Mouse (Mus musculus): ENCODE measurements at regions not wholly inside any gene's neighbourhood (a gene's known extent, or its start where the extent isn't known, plus 50 kb on each side); places are given as distances from the start of the nearest gene placed in this dataset.

DNA sequence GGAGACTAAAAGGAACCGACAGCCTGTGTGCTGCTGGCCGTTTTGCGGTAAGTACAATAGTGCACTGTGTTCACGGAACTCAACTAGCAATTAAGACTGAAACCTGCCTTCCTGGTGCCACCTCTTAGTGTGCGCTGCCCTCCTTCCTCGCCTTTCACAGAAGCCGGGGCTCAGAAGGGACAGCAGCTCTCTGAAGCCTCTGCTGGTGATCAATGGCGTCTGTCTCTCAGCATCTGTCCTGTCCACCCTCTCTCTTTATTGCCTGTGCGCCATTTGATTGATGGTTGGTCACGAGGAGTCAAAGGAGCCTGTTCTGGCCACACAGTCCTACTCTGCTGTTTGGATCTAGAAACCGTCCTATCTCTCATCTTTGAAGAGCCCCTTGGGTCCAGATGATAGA is 214.4 kb upstream of the Srek1ip1 start:
- Histone ChIP-seq H3K36me3 (ENCODE audit: control insufficient read depth, insufficient read depth, low read length) (no peaks in the 10 kb centered on the region), H3K9me3 (ENCODE audit: control insufficient read depth, low read length) (no peaks in the 10 kb centered on the region), H3K4me3 (ENCODE audit: low read depth, low read length) (no peak overlapping the region), H3K27me3 (ENCODE audit: control insufficient read depth, insufficient read depth, low read length) (no peaks in the 10 kb centered on the region), H3K27ac (replicated peaks) (no peak overlapping the region), H3K9ac (ENCODE audit: low read length) (no peak overlapping the region), H3K4me2 (replicated peaks; ENCODE audit: low read depth) (no peak overlapping the region), H3K4me1 (replicated peaks; ENCODE audit: control insufficient read depth, insufficient read depth) (no peaks in the 10 kb centered on the region)
- DNase-seq (ENCODE audit: low spot score) (no peak), ATAC-seq (ENCODE audit: low FRiP score, low TSS enrichment) (no peak)
- TF ChIP-seq EP300 (optimal IDR thresholded peaks at IDR 0.05) (no peak), CTCF (IDR thresholded peaks at IDR 0.05; ENCODE audit: low read depth) (no peak)
- WGBS, result 78% methylated on average over 11 of the region's 11 CpGs

DNA sequence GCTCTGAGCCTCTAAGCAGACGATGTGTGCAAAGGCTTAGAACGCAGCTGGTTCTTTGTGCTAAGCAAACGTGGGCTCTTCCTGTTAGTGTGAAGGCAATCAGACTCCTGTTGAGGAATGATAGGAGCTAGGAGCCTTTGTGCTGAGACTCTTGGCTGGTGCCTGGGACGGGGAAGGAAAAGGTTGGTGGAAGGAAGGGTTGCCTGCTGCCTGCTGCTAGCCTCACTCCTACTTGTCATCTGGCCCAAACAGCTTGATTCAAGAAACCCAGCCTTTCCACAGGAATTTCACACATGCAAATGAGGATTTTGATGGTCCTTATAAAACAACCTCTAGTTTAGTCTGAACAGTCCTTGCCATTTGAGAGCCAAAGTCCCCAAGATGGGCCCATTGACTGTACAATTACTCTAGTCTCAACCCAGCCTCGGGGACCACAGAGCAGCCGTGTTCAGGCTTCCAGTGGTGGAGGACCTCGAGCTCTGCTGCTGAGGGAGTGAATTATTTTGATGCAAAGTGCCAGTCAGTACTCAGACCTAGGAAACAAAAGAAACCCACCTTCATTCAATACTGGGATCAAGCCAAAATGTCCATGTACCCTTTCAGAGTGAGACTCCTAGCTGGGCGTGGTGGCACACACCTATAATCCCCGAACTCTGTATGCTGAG is 211.5 kb upstream of the Srek1ip1 start:
- Histone ChIP-seq H3K9me3 (ENCODE audit: control insufficient read depth, low read length) (no peaks in the 10 kb centered on the region), H3K4me1 (replicated peaks; ENCODE audit: control insufficient read depth, insufficient read depth) (no peaks in the 10 kb centered on the region), H3K27me3 (ENCODE audit: control insufficient read depth, insufficient read depth, low read length) (no peaks in the 10 kb centered on the region), H3K9ac (ENCODE audit: low read length) (no peak overlapping the region), H3K4me3 (ENCODE audit: low read depth, low read length) (no peak overlapping the region), H3K27ac (replicated peaks) (no peak overlapping the region), H3K36me3 (ENCODE audit: control insufficient read depth, insufficient read depth, low read length) (no peaks in the 10 kb centered on the region), H3K4me2 (replicated peaks; ENCODE audit: low read depth) (no peak overlapping the region)
- 47% methylated on average over 9 of the region's 9 CpGs for WGBS
- TF ChIP-seq EP300 (optimal IDR thresholded peaks at IDR 0.05) (no peak), CTCF (IDR thresholded peaks at IDR 0.05; ENCODE audit: low read depth) (no peak)
- no peak for ATAC-seq (ENCODE audit: low FRiP score, low TSS enrichment)
- DNase-seq (ENCODE audit: low spot score), result no peak
